Mouse (Mus musculus): ENCODE results near the gene Gm5089. TPM values are rescaled to one million over a fixed set of nuclear protein-coding genes. Genes with fewer than 3 reads are reported as not detected.
A peak's percentile ranks its signal among the peaks of the same experiment; 100 is the strongest.
"Not testable (repeated sequence)": the region's sequence is repeated elsewhere in the genome, so short reads cannot be mapped to it uniquely, and the experiment has no call there.

Gm5089 gene
- polyA plus RNA-seq, 1 experiment from 2014 or later, result not detected

GRCm38 (mm10) chr14:122465931-122466490 is 15.1 kb upstream of the Gm5089 start:
- WGBS, result 27% methylated on average over 13 of the region's 13 CpGs
- H3K9ac ChIP-seq (ENCODE audit: low read length), result no peak overlapping the region
- peak overlapping the region; percentile 62 for H3K4me3 ChIP-seq (ENCODE audit: low read length)
- ATAC-seq (replicated peaks; ENCODE audit: extremely low read depth, insufficient read depth, low FRiP score), result no peak
- H3K4me1 ChIP-seq (ENCODE audit: control insufficient read depth, insufficient read depth, low read length), result peaks cover 18% of the 10 kb centered on the region
- peak overlapping the region; percentile 95; the same call in 1 of the 2 replicates for H3K4me2 ChIP-seq (ENCODE audit: low read depth, low read length)
- no peaks in the 10 kb centered on the region for H3K9me3 ChIP-seq (replicated peaks; ENCODE audit: control insufficient read depth, low read length)
- H3K27me3 ChIP-seq (ENCODE audit: control insufficient read depth, insufficient read depth, low read length), result peaks cover 93% of the 10 kb centered on the region
- H3K36me3 ChIP-seq (ENCODE audit: control insufficient read depth, insufficient read depth), result no peaks in the 10 kb centered on the region
- H3K27ac ChIP-seq (ENCODE audit: low read length), result no peak overlapping the region

GRCm38 (mm10) chr14:122464763-122465741 is 14.1 kb upstream of the Gm5089 start, which contains the start of gene Zic5:
Zic5 (minus strand) TSS chr14:122465677.
- Histone ChIP-seq H3K4me3 (ENCODE audit: low read length) (peak within 1 kb of the TSS; percentile 62), H3K4me2 (ENCODE audit: low read depth, low read length) (peak within 1 kb of the TSS; percentile 95), H3K27ac (ENCODE audit: low read length) (no peak within 1 kb of the TSS), H3K9ac (ENCODE audit: low read length) (peak within 1 kb of the TSS; percentile 3; the same call in 1 of the 2 replicates), H3K9me3 (replicated peaks; ENCODE audit: control insufficient read depth, low read length) (no peaks in the 10 kb centered on the region), H3K4me1 (ENCODE audit: control insufficient read depth, insufficient read depth, low read length) (peaks cover 18% of the 10 kb centered on the region), H3K36me3 (ENCODE audit: control insufficient read depth, insufficient read depth) (no peaks in the 10 kb centered on the region), H3K27me3 (ENCODE audit: control insufficient read depth, insufficient read depth, low read length) (peaks cover 89% of the 10 kb centered on the region)
- WGBS, result 1% methylated on average over 59 of the region's 62 CpGs
- no peak for ATAC-seq (replicated peaks; ENCODE audit: extremely low read depth, insufficient read depth, low FRiP score)

GRCm38 (mm10) chr14:122464351-122464762 is 13.4 kb upstream of the Gm5089 start:
- ATAC-seq (replicated peaks; ENCODE audit: extremely low read depth, insufficient read depth, low FRiP score), result no peak; the same call in 1 of the 2 replicates
- peak overlapping the region; percentile 95 for H3K4me2 ChIP-seq (ENCODE audit: low read depth, low read length)
- peak overlapping the region; percentile 3; the same call in 1 of the 2 replicates for H3K9ac ChIP-seq (ENCODE audit: low read length)
- peaks cover 18% of the 10 kb centered on the region for H3K4me1 ChIP-seq (ENCODE audit: control insufficient read depth, insufficient read depth, low read length)
- peaks cover 86% of the 10 kb centered on the region for H3K27me3 ChIP-seq (ENCODE audit: control insufficient read depth, insufficient read depth, low read length)
- 1% methylated on average over 46 of the region's 62 CpGs for WGBS
- peak overlapping the region; percentile 62 for H3K4me3 ChIP-seq (ENCODE audit: low read length)
- H3K27ac ChIP-seq (ENCODE audit: low read length), result no peak overlapping the region
- H3K36me3 ChIP-seq (ENCODE audit: control insufficient read depth, insufficient read depth), result no peaks in the 10 kb centered on the region
- H3K9me3 ChIP-seq (replicated peaks; ENCODE audit: control insufficient read depth, low read length), result no peaks in the 10 kb centered on the region

GRCm38 (mm10) chr14:122463734-122464341 is 12.9 kb upstream of the Gm5089 start:
- H3K9me3 ChIP-seq (replicated peaks; ENCODE audit: control insufficient read depth, low read length); H3K36me3 ChIP-seq (ENCODE audit: control insufficient read depth, insufficient read depth); H3K9ac ChIP-seq (ENCODE audit: low read length); H3K27ac ChIP-seq (ENCODE audit: low read length): not testable (repeated sequence)
- peak; percentile 70 for ATAC-seq (replicated peaks; ENCODE audit: extremely low read depth, insufficient read depth, low FRiP score)
- Histone ChIP-seq H3K4me3 (ENCODE audit: low read length) (peak overlapping the region; percentile 62), H3K4me2 (ENCODE audit: low read depth, low read length) (peak overlapping the region; percentile 95), H3K4me1 (ENCODE audit: control insufficient read depth, insufficient read depth, low read length) (peaks cover 18% of the 10 kb centered on the region), H3K27me3 (ENCODE audit: control insufficient read depth, insufficient read depth, low read length) (peaks cover 81% of the 10 kb centered on the region)
- under 1% methylated on average over 58 of the region's 58 CpGs for WGBS

GRCm38 (mm10) chr14:122463080-122463691 is 12.3 kb upstream of the Gm5089 start:
- WGBS, result 2% methylated on average over 40 of the region's 40 CpGs
- H3K27ac ChIP-seq (ENCODE audit: low read length), result no peak overlapping the region
- peaks cover 76% of the 10 kb centered on the region for H3K27me3 ChIP-seq (ENCODE audit: control insufficient read depth, insufficient read depth, low read length)
- no peak overlapping the region for H3K9ac ChIP-seq (ENCODE audit: low read length)
- no peaks in the 10 kb centered on the region for H3K9me3 ChIP-seq (replicated peaks; ENCODE audit: control insufficient read depth, low read length)
- ATAC-seq (replicated peaks; ENCODE audit: extremely low read depth, insufficient read depth, low FRiP score), result no peak
- H3K36me3 ChIP-seq (ENCODE audit: control insufficient read depth, insufficient read depth), result no peaks in the 10 kb centered on the region
- peak overlapping the region; percentile 62 for H3K4me3 ChIP-seq (ENCODE audit: low read length)
- H3K4me2 ChIP-seq (ENCODE audit: low read depth, low read length), result peak overlapping the region; percentile 95
- H3K4me1 ChIP-seq (ENCODE audit: control insufficient read depth, insufficient read depth, low read length), result peaks cover 18% of the 10 kb centered on the region

- no peak for ATAC-seq (replicated peaks; ENCODE audit: extremely low read depth, insufficient read depth, low FRiP score)
- H3K9ac ChIP-seq (ENCODE audit: low read length), result no peak overlapping the region
- peaks cover 71% of the 10 kb centered on the region for H3K27me3 ChIP-seq (ENCODE audit: control insufficient read depth, insufficient read depth, low read length)
- no peaks in the 10 kb centered on the region for H3K36me3 ChIP-seq (ENCODE audit: control insufficient read depth, insufficient read depth)
- H3K4me1 ChIP-seq (ENCODE audit: control insufficient read depth, insufficient read depth, low read length), result peaks cover 18% of the 10 kb centered on the region
- no peak overlapping the region for H3K4me2 ChIP-seq (ENCODE audit: low read depth, low read length)
- 32% methylated on average over 17 of the region's 17 CpGs for WGBS
- H3K9me3 ChIP-seq (replicated peaks; ENCODE audit: control insufficient read depth, low read length), result no peaks in the 10 kb centered on the region
- H3K4me3 ChIP-seq (ENCODE audit: low read length), result no peak overlapping the region
- H3K27ac ChIP-seq (ENCODE audit: low read length), result no peak overlapping the region
Measured at GRCm38 (mm10) chr14:122462689-122463079, 11.8 kb upstream of the Gm5089 start.

GRCm38 (mm10) chr14:122461966-122462365 is 11.1 kb upstream of the Gm5089 start:
- Histone ChIP-seq H3K9ac (ENCODE audit: low read length) (no peak overlapping the region), H3K4me3 (ENCODE audit: low read length) (no peak overlapping the region), H3K4me1 (ENCODE audit: control insufficient read depth, insufficient read depth, low read length) (peaks cover 18% of the 10 kb centered on the region), H3K9me3 (replicated peaks; ENCODE audit: control insufficient read depth, low read length) (no peaks in the 10 kb centered on the region), H3K4me2 (ENCODE audit: low read depth, low read length) (no peak overlapping the region), H3K36me3 (ENCODE audit: control insufficient read depth, insufficient read depth) (no peaks in the 10 kb centered on the region), H3K27ac (ENCODE audit: low read length) (no peak overlapping the region), H3K27me3 (ENCODE audit: control insufficient read depth, insufficient read depth, low read length) (peaks cover 65% of the 10 kb centered on the region)
- ATAC-seq (replicated peaks; ENCODE audit: extremely low read depth, insufficient read depth, low FRiP score), result no peak
- 48% methylated on average over 9 of the region's 9 CpGs for WGBS

GRCm38 (mm10) chr14:122461500-122461899 is 10.6 kb upstream of the Gm5089 start:
- no peak overlapping the region for H3K4me3 ChIP-seq (ENCODE audit: low read length)
- H3K36me3 ChIP-seq (ENCODE audit: control insufficient read depth, insufficient read depth), result no peaks in the 10 kb centered on the region
- 61% methylated on average over 3 of the region's 3 CpGs for whole genome bisulfite sequencing
- no peak for ATAC-seq (replicated peaks; ENCODE audit: extremely low read depth, insufficient read depth, low FRiP score)
- no peak overlapping the region for H3K27ac ChIP-seq (ENCODE audit: low read length)
- H3K9ac ChIP-seq (ENCODE audit: low read length), result no peak overlapping the region
- H3K27me3 ChIP-seq (ENCODE audit: control insufficient read depth, insufficient read depth, low read length), result peaks cover 61% of the 10 kb centered on the region
- H3K9me3 ChIP-seq (replicated peaks; ENCODE audit: control insufficient read depth, low read length), result no peaks in the 10 kb centered on the region
- peaks cover 18% of the 10 kb centered on the region for H3K4me1 ChIP-seq (ENCODE audit: control insufficient read depth, insufficient read depth, low read length)
- no peak overlapping the region for H3K4me2 ChIP-seq (ENCODE audit: low read depth, low read length)

Measured in heart, embryonic 16.5 days (tissue).